Mouse (Mus musculus) liver, embryonic 11.5 days (tissue): ENCODE results near the gene Slc16a10. TPM values are rescaled to one million over a fixed set of nuclear protein-coding genes. Genes with fewer than 3 reads are reported as not detected.

Experiments used
- ATAC-seq: fragments of 200-750 bp; cut with Nextera tagmentation; replicated peaks from 2 replicates; pipeline ENCODE4 v1.8.0; 2017; ENCODE audit warnings: moderate number of reproducible peaks, mild to moderate bottlenecking, moderate TSS enrichment, moderate library complexity; ENCODE audit not compliant: low FRiP score
- DNase-seq: peaks from one replicate; pipeline ENCODE4 v3.0.0-alpha.2; 2017; ENCODE audit warnings: low spot score
- H3K27ac ChIP-seq: fragments of 300-500 bp; sonication (generic); 2 replicates; pipeline ENCODE4 v1.5.1; 2014; ENCODE audit warnings: mild to moderate bottlenecking, low read depth, low read length, control low read depth
- H3K27me3 ChIP-seq: fragments of 300-500 bp; sonication (generic); replicated peaks from 2 replicates; pipeline ENCODE4 v1.6.1; 2014; ENCODE audit warnings: low read length, mixed read lengths; ENCODE audit not compliant: control insufficient read depth, insufficient read depth
- H3K36me3 ChIP-seq: fragments of 300-500 bp; sonication (generic); 2 replicates; pipeline ENCODE4 v1.6.1; 2014; ENCODE audit warnings: mild to moderate bottlenecking, low read length, moderate library complexity, mixed read lengths; ENCODE audit not compliant: control insufficient read depth, insufficient read depth
- H3K4me1 ChIP-seq: fragments of 300-500 bp; sonication (generic); replicated peaks from 2 replicates; pipeline ENCODE4 v1.6.1; 2014; ENCODE audit warnings: low read length, mixed read lengths; ENCODE audit not compliant: control insufficient read depth, insufficient read depth
- H3K4me2 ChIP-seq: fragments of 300-500 bp; sonication (generic); 2 replicates; pipeline ENCODE4 v1.6.1; 2014; ENCODE audit warnings: mild to moderate bottlenecking, control low read depth, moderate library complexity
- H3K4me3 ChIP-seq: fragments of 300-500 bp; sonication (generic); 2 replicates; pipeline ENCODE4 v1.5.1; 2014; ENCODE audit warnings: low read depth, low read length, control low read depth
- H3K9ac ChIP-seq: fragments of 300-500 bp; sonication (generic); 2 replicates; pipeline ENCODE4 v1.6.1; 2014; ENCODE audit warnings: low read depth, low read length, control low read depth
- H3K9me3 ChIP-seq: fragments of 300-500 bp; sonication (generic); 2 replicates; pipeline ENCODE4 v1.6.1; 2016; ENCODE audit warnings: low read length, inconsistent platforms, mixed read lengths; ENCODE audit not compliant: control insufficient read depth
- WGBS: fragments of 180-500 bp; shearing (Covaris S2); extraction: QIAGEN DNeasy Blood & Tissue Kit; methylation state at CpG from one replicate; pipeline ENCODE4 v1.1.7; 2014; 5-methylcytosine and 5-hydroxymethylcytosine counted together
- polyA plus RNA-seq: library from polyadenylated mRNA; unstranded; fragments of >200 nt; fragmentation: Nextera tagmentation; extraction: Ambion mirVana; gene quantifications from 2 replicates; pipeline ENCODE4 v1.2.1, GENCODE M21; 2014

Gene Slc16a10
- polyA plus RNA-seq, 1 experiment from 2014 or later: 46.9 TPM

DNA sequence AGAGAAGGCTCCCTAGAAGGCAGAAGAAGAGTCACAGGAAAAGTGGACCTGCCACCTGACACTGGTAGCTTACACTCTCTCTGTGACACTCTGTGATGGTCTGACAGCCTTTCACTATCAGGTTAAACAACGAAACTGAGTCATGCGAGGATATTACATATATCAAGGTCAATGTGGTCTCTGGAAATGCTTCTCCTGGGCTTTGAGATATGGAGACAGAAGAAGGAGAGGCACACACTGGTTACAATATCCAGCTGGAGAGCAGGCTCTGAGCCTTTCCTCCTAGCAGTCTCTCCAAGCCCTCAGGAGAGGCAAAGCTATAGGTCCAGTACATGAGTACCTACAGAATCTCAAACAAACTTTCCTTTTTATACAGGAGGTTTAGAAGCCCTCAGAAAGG is 62.8 kb downstream of the Slc16a10 start:
- peaks cover 8% of the 10 kb centered on the region for H3K4me1 ChIP-seq
- peaks cover 2% of the 10 kb centered on the region; the same call in 1 of the 2 replicates for H3K36me3 ChIP-seq
- no peaks in the 10 kb centered on the region for H3K27me3 ChIP-seq
- WGBS: 74% methylated on average over 2 of the region's 2 CpGs
- H3K4me2 ChIP-seq: no peak overlapping the region
- no peak overlapping the region for H3K27ac ChIP-seq
- H3K9me3 ChIP-seq: no peaks in the 10 kb centered on the region
- DNase-seq (no peak), ATAC-seq (no peak)
- H3K4me3 ChIP-seq: no peak overlapping the region
- H3K9ac ChIP-seq: no peak overlapping the region

DNA sequence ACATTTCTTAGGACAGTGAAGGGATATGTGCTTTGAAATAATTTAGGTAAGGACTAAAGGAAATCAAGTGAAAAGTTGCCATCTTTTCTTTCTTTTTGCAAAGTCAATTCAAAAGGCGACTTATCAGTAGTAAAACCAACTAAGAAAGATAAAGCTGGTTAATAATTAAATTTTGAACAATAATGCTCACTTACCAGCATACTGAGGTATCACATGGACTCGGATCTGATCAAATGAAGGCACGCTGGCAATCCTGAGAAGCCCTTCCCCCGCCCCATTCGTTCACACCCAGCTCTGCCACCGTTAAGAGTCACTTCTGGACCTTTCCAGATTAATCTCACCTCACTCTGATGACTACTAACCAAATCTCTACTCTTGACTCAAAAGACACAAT is 64.1 kb downstream of the Slc16a10 start:
- Histone ChIP-seq H3K9me3 (no peaks in the 10 kb centered on the region), H3K27ac (no peak overlapping the region), H3K36me3 (peaks cover 2% of the 10 kb centered on the region; the same call in 1 of the 2 replicates), H3K4me3 (no peak overlapping the region), H3K4me1 (peaks cover 8% of the 10 kb centered on the region), H3K27me3 (no peaks in the 10 kb centered on the region), H3K9ac (no peak overlapping the region), H3K4me2 (no peak overlapping the region)
- no peak for ATAC-seq
- no peak for DNase-seq
- WGBS: 66% methylated on average over 6 of the region's 6 CpGs

DNA sequence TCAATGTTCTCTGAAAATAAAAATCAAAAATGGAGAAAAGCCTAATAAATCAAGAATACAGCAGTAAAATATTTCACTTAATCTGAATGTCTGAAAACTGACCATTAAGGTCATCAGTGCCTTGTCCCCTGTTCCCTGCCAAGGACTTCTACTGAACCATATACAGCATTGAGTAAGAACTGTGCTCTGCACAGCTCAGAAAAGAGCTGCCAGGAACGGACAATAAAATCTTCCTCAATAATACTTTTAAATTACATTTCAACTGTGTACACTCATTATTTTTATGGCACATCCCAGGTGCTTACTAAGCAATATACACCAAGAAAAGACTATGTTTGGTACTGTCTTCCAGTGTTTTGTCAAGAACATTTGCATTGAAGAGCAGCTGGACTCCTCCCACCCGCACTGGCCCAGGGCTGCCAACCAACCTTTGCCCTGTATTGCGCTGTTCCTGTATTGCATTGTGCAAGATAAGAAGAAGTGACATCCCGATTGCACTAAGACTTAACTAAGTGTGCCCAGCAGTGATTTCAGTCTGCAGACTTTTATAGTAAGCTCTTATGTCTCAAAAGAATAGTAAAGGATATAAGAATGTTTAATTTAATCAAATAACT is 64.6 kb downstream of the Slc16a10 start:
- Histone ChIP-seq H3K9ac (no peak overlapping the region), H3K4me3 (no peak overlapping the region), H3K9me3 (no peaks in the 10 kb centered on the region), H3K4me1 (peaks cover 8% of the 10 kb centered on the region), H3K4me2 (no peak overlapping the region), H3K27ac (no peak overlapping the region), H3K27me3 (no peaks in the 10 kb centered on the region), H3K36me3 (peaks cover 2% of the 10 kb centered on the region; the same call in 1 of the 2 replicates)
- peak; percentile 53 for ATAC-seq
- no peak for DNase-seq
- 67% methylated on average over 4 of the region's 4 CpGs for whole genome bisulfite sequencing

DNA sequence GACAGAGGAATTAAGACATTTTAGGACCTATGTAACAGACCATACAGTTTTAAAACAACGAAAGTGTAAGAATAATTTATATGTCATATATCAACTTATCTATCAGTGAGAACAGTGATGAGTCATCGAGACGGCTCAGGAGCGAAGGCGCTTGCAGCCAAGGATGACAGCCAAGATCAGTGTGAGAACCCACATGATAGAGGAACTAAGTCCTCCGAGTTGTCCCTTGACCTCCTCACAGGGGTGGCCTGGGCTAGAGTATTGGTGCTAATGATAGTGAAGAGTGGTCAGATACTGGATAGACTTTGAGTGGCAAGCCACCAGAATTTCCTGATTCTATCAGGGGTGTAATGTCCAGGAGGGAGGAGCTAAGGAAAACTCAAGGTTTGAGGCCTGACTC is 68.5 kb downstream of the Slc16a10 start:
- WGBS: 62% methylated on average over 6 of the region's 6 CpGs
- Histone ChIP-seq H3K9ac (no peak overlapping the region), H3K4me3 (no peak overlapping the region), H3K27ac (no peak overlapping the region), H3K4me1 (peaks cover 11% of the 10 kb centered on the region), H3K9me3 (no peaks in the 10 kb centered on the region), H3K4me2 (no peak overlapping the region), H3K36me3 (peaks cover 2% of the 10 kb centered on the region; the same call in 1 of the 2 replicates), H3K27me3 (no peaks in the 10 kb centered on the region)
- ATAC-seq (no peak), DNase-seq (no peak)

DNA sequence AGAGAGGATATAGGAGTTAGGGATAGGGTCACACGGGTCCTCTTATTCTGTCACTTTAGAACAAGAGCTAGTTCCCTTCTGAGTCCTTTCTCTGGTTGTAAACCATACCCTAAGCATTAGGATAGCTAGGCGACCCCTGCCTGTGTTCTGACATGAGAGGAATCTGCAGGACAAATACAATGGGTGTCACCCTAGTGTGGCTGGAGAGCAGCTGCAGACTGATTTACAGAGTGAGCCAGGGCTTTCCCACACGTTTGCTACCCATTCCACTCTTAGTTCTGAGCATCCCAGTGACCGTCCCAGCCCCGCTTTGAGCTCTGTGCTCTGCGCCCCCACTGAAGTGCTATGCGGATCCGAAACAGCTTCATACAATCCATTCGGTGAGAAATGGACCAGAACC is 71.4 kb downstream of the Slc16a10 start:
- Histone ChIP-seq H3K36me3 (no peaks in the 10 kb centered on the region), H3K4me3 (no peak overlapping the region), H3K27ac (no peak overlapping the region), H3K4me1 (peaks cover 7% of the 10 kb centered on the region), H3K27me3 (no peaks in the 10 kb centered on the region), H3K4me2 (no peak overlapping the region), H3K9me3 (no peaks in the 10 kb centered on the region), H3K9ac (no peak overlapping the region)
- WGBS: 75% methylated on average over 9 of the region's 9 CpGs
- no peak for ATAC-seq
- DNase-seq: no peak

DNA sequence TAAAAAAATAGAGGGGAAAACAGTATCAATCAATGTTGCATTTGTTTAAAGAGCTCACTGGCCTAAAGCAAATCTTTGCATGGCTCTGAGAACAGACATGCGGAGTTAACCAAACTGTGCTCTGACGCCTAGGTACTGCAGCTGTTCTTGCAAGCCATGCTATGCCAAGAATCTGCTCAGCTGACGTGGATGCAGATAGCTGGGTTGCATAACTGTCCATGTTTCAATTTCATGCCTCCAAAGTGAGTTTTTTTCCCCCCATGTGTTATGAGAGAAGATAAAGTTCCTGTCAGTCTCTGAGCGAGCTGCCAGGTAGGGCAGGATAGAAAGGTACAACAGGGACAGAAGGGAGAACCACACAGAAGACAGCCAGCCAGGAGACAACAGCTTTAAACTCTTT is 72.8 kb downstream of the Slc16a10 start:
- DNase-seq (no peak), ATAC-seq (no peak)
- Histone ChIP-seq H3K4me1 (peaks cover 7% of the 10 kb centered on the region), H3K27ac (no peak overlapping the region), H3K36me3 (no peaks in the 10 kb centered on the region), H3K4me3 (no peak overlapping the region), H3K27me3 (no peaks in the 10 kb centered on the region), H3K9me3 (no peaks in the 10 kb centered on the region), H3K9ac (no peak overlapping the region), H3K4me2 (no peak overlapping the region)
- 49% methylated on average over 4 of the region's 4 CpGs for WGBS

DNA sequence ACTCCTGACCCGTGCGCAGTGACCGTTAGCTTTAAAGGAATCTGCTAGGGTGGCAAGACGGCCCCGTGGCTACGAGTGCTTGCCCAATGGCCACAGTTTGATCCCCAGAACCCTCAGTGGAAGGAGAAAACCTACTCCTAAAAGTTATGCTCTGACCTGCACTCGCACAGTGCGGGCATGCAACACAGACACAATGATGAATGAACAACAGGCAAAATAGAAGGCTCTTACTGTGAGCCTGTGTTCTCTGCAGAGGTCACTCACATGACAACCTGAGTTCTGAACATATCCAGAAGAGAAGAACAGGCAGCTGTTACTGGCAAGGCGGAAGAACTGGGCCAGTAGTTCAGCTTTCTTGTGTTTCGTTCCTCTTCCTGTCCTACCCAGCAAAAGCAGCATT is 73.5 kb downstream of the Slc16a10 start:
- Histone ChIP-seq H3K4me3 (no peak overlapping the region), H3K9ac (no peak overlapping the region), H3K27ac (no peak overlapping the region), H3K36me3 (no peaks in the 10 kb centered on the region), H3K27me3 (no peaks in the 10 kb centered on the region), H3K4me2 (no peak overlapping the region), H3K4me1 (peaks cover 7% of the 10 kb centered on the region), H3K9me3 (no peaks in the 10 kb centered on the region)
- DNase-seq (no peak), ATAC-seq (no peak)
- WGBS: 77% methylated on average over 10 of the region's 10 CpGs

DNA sequence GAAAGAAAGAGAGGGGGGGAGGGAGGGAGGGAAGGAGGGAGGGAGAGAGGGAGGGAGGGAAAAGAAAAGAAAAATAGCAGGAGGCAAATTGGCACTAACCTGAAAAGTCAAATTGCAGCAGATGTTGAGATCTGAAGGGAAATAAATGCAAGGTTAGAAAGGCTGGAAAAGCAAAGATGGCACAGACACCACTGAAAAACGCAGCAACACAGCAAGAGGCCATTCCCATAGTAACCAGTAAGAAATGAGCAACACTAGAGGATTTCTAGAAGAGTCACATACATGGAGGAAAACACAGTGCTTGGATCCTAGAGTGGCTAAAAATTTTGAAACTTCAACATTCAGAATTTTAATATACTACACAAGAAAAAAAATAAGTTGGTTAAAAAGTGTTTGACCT is 74.5 kb downstream of the Slc16a10 start:
- Histone ChIP-seq H3K4me2 (no peak overlapping the region), H3K9me3 (no peaks in the 10 kb centered on the region), H3K36me3 (no peaks in the 10 kb centered on the region), H3K4me3 (no peak overlapping the region), H3K27me3 (no peaks in the 10 kb centered on the region), H3K9ac (no peak overlapping the region), H3K4me1 (peaks cover 7% of the 10 kb centered on the region), H3K27ac (no peak overlapping the region)
- 72% methylated on average over 1 of the region's 1 CpGs for WGBS
- ATAC-seq: no peak
- no peak for DNase-seq

DNA sequence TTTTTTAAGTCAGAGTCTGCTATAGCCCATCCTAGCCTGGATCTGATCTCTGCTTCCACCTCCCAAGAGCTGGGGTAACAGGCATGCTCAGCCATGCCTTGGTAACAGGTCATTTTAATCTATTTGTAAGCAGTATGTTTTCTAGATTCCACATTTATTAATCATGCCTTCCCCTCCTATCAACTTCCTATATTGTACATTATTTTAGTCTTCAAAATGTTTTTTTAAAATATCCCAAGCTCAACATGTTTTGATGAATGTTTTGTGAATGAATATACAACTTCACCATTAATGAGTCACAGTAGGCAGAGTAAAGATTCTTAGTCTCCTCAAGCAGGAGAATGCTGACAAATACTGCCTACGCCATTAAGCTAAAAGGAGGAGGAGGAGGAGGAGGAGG is 75.0 kb downstream of the Slc16a10 start:
- no peak overlapping the region for H3K4me2 ChIP-seq
- no peaks in the 10 kb centered on the region for H3K9me3 ChIP-seq
- H3K4me1 ChIP-seq: peaks cover 7% of the 10 kb centered on the region
- no peaks in the 10 kb centered on the region for H3K27me3 ChIP-seq
- ATAC-seq (no peak), DNase-seq (no peak)
- WGBS: 43% methylated on average over 1 of the region's 1 CpGs
- no peaks in the 10 kb centered on the region for H3K36me3 ChIP-seq
- H3K27ac ChIP-seq: no peak overlapping the region
- no peak overlapping the region for H3K9ac ChIP-seq
- H3K4me3 ChIP-seq: no peak overlapping the region
